Mouse (Mus musculus): ENCODE results near the gene Cmtm2b. TPM values are rescaled to one million over a fixed set of nuclear protein-coding genes. Genes with fewer than 3 reads are reported as not detected.

The Cmtm2b gene
- polyA plus RNA-seq, 1 experiment = not detected

GRCm38 (mm10) chr8:104359778-104360456, 37.9 kb downstream of the Cmtm2b start:
- TF ChIP-seq GATA1 (IDR thresholded peaks at IDR 0.05; ENCODE audit: borderline replicate concordance, low read length) = no peak

GRCm38 (mm10) chr8:104365695-104366094, 43.7 kb downstream of the Cmtm2b start:
- H3K4me1 ChIP-seq = peaks cover 37% of the 10 kb centered on the region
- no peaks in the 10 kb centered on the region for H3K36me3 ChIP-seq (replicated peaks; ENCODE audit: low read length)
- H3K27me3 ChIP-seq (replicated peaks) = peaks cover 2% of the 10 kb centered on the region
- TF ChIP-seq FLI1 (IDR thresholded peaks at IDR 0.05; ENCODE audit: low read length) = no peak
- no peak for TF ChIP-seq GATA1 (IDR thresholded peaks at IDR 0.05; ENCODE audit: borderline replicate concordance, low read length)
- no peak overlapping the region for H3K4me3 ChIP-seq (replicated peaks)
- no peaks in the 10 kb centered on the region for H3K9me3 ChIP-seq

More at GRCm38 (mm10) chr8:104359778-104360456, 37.9 kb downstream of the Cmtm2b start:
- Histone ChIP-seq H3K9me3 (no peaks in the 10 kb centered on the region), H3K4me3 (replicated peaks) (no peak overlapping the region), H3K27me3 (replicated peaks) (no peaks in the 10 kb centered on the region), H3K36me3 (replicated peaks; ENCODE audit: low read length) (peaks cover 5% of the 10 kb centered on the region), H3K4me1 (peaks cover 35% of the 10 kb centered on the region)

GRCm38 (mm10) chr8:104367398-104367797, 45.4 kb downstream of the Cmtm2b start:
- no peaks in the 10 kb centered on the region for H3K9me3 ChIP-seq
- H3K4me3 ChIP-seq (replicated peaks) = no peak overlapping the region
- TF ChIP-seq GATA1 (IDR thresholded peaks at IDR 0.05; ENCODE audit: borderline replicate concordance, low read length) (no peak), FLI1 (IDR thresholded peaks at IDR 0.05; ENCODE audit: low read length) (no peak)
- peaks cover 2% of the 10 kb centered on the region for H3K27me3 ChIP-seq (replicated peaks)
- H3K36me3 ChIP-seq (replicated peaks; ENCODE audit: low read length) = no peaks in the 10 kb centered on the region
- H3K4me1 ChIP-seq = peaks cover 43% of the 10 kb centered on the region

- H3K4me1 ChIP-seq = peaks cover 43% of the 10 kb centered on the region
- no peaks in the 10 kb centered on the region for H3K36me3 ChIP-seq (replicated peaks; ENCODE audit: low read length)
- H3K27me3 ChIP-seq (replicated peaks) = peaks cover 2% of the 10 kb centered on the region
- no peaks in the 10 kb centered on the region for H3K9me3 ChIP-seq
- TF ChIP-seq GATA1 (IDR thresholded peaks at IDR 0.05; ENCODE audit: borderline replicate concordance, low read length) (no peak), FLI1 (IDR thresholded peaks at IDR 0.05; ENCODE audit: low read length) (no peak)
- no peak overlapping the region for H3K4me3 ChIP-seq (replicated peaks)
Measured at GRCm38 (mm10) chr8:104369591-104369990, 47.6 kb downstream of the Cmtm2b start.

- Histone ChIP-seq H3K36me3 (replicated peaks; ENCODE audit: low read length) (no peaks in the 10 kb centered on the region), H3K4me1 (peaks cover 43% of the 10 kb centered on the region), H3K4me3 (replicated peaks) (no peak overlapping the region), H3K27me3 (replicated peaks) (peaks cover 2% of the 10 kb centered on the region), H3K9me3 (no peaks in the 10 kb centered on the region)
- no peak for TF ChIP-seq FLI1 (IDR thresholded peaks at IDR 0.05; ENCODE audit: low read length)
- TF ChIP-seq GATA1 (IDR thresholded peaks at IDR 0.05; ENCODE audit: borderline replicate concordance, low read length) = no peak
Measured at GRCm38 (mm10) chr8:104370071-104370470, 48.0 kb downstream of the Cmtm2b start.

GRCm38 (mm10) chr8:104371121-104371520, 49.1 kb downstream of the Cmtm2b start:
- Histone ChIP-seq H3K36me3 (replicated peaks; ENCODE audit: low read length) (no peaks in the 10 kb centered on the region), H3K4me3 (replicated peaks) (no peak overlapping the region), H3K27me3 (replicated peaks) (peaks cover 2% of the 10 kb centered on the region), H3K4me1 (peaks cover 38% of the 10 kb centered on the region), H3K9me3 (no peaks in the 10 kb centered on the region)
- no peak for TF ChIP-seq GATA1 (IDR thresholded peaks at IDR 0.05; ENCODE audit: borderline replicate concordance, low read length)
- TF ChIP-seq FLI1 (IDR thresholded peaks at IDR 0.05; ENCODE audit: low read length) = no peak

- Histone ChIP-seq H3K36me3 (replicated peaks; ENCODE audit: low read length) (no peaks in the 10 kb centered on the region), H3K9me3 (no peaks in the 10 kb centered on the region), H3K4me3 (replicated peaks) (no peak overlapping the region), H3K4me1 (peaks cover 23% of the 10 kb centered on the region), H3K27me3 (replicated peaks) (no peaks in the 10 kb centered on the region)
- TF ChIP-seq GATA1 (IDR thresholded peaks at IDR 0.05; ENCODE audit: borderline replicate concordance, low read length) (no peak), FLI1 (IDR thresholded peaks at IDR 0.05; ENCODE audit: low read length) (no peak)
Measured at GRCm38 (mm10) chr8:104373779-104374178, 51.7 kb downstream of the Cmtm2b start.

GRCm38 (mm10) chr8:104374269-104374668, 52.2 kb downstream of the Cmtm2b start:
- TF ChIP-seq FLI1 (IDR thresholded peaks at IDR 0.05; ENCODE audit: low read length) (no peak), GATA1 (IDR thresholded peaks at IDR 0.05; ENCODE audit: borderline replicate concordance, low read length) (no peak)
- H3K36me3 ChIP-seq (replicated peaks; ENCODE audit: low read length) = no peaks in the 10 kb centered on the region
- peaks cover 23% of the 10 kb centered on the region for H3K4me1 ChIP-seq
- H3K9me3 ChIP-seq = no peaks in the 10 kb centered on the region
- no peaks in the 10 kb centered on the region for H3K27me3 ChIP-seq (replicated peaks)
- H3K4me3 ChIP-seq (replicated peaks) = no peak overlapping the region

- peaks cover 2% of the 10 kb centered on the region for H3K27me3 ChIP-seq (replicated peaks)
Measured at GRCm38 (mm10) chr8:104374864-104375846, 53.1 kb downstream of the Cmtm2b start.

GRCm38 (mm10) chr8:104375959-104376358, 53.9 kb downstream of the Cmtm2b start:
- Histone ChIP-seq H3K4me3 (replicated peaks) (no peak overlapping the region), H3K4me1 (peaks cover 8% of the 10 kb centered on the region; the same call in 1 of the 2 replicates), H3K36me3 (replicated peaks; ENCODE audit: low read length) (no peaks in the 10 kb centered on the region), H3K9me3 (no peaks in the 10 kb centered on the region), H3K27me3 (replicated peaks) (peaks cover 2% of the 10 kb centered on the region)
- no peak for TF ChIP-seq FLI1 (IDR thresholded peaks at IDR 0.05; ENCODE audit: low read length)
- no peak for TF ChIP-seq GATA1 (IDR thresholded peaks at IDR 0.05; ENCODE audit: borderline replicate concordance, low read length)

More at GRCm38 (mm10) chr8:104374864-104375846, 53.1 kb downstream of the Cmtm2b start:
- Histone ChIP-seq H3K9me3 (no peaks in the 10 kb centered on the region), H3K4me1 (peaks cover 15% of the 10 kb centered on the region), H3K36me3 (replicated peaks; ENCODE audit: low read length) (no peaks in the 10 kb centered on the region), H3K4me3 (replicated peaks) (no peak overlapping the region)
- TF ChIP-seq GATA1 (IDR thresholded peaks at IDR 0.05; ENCODE audit: borderline replicate concordance, low read length) = no peak
- TF ChIP-seq FLI1 (IDR thresholded peaks at IDR 0.05; ENCODE audit: low read length) = no peak

Data from megakaryocyte, embryonic 14.5 days (primary cell).